Mouse (Mus musculus) megakaryocyte, embryonic 14.5 days (primary cell): Measurements from ENCODE around the gene Fabp6. TPM values are rescaled to one million over a fixed set of nuclear protein-coding genes. Genes with fewer than 3 reads are reported as not detected.

Experiments
- H3K27me3 ChIP-seq: replicated peaks from 2 replicates; pipeline ENCODE3; 2012; ENCODE audit warnings: inconsistent platforms
- H3K36me3 ChIP-seq: replicated peaks from 2 replicates; pipeline ENCODE3; 2012; ENCODE audit warnings: low read length, inconsistent platforms, mixed read lengths
- H3K4me1 ChIP-seq: 2 replicates; pipeline ENCODE4 v1.6.1; 2012; ENCODE audit warnings: inconsistent platforms
- H3K4me3 ChIP-seq: replicated peaks from 2 replicates; pipeline ENCODE3; 2012; ENCODE audit warnings: moderate library complexity, mild to moderate bottlenecking, inconsistent platforms
- H3K9me3 ChIP-seq: 2 replicates; pipeline ENCODE4 v1.6.1; 2012; ENCODE audit warnings: inconsistent platforms
- FLI1 ChIP-seq: IDR thresholded peaks from 2 replicates; pipeline ENCODE4 v1.6.1; 2012; ENCODE audit warnings: low read length, inconsistent platforms, mixed read lengths
- GATA1 ChIP-seq: IDR thresholded peaks from 3 replicates; pipeline ENCODE4 v1.6.1; 2012; ENCODE audit warnings: mixed read lengths, low read length, inconsistent platforms, borderline replicate concordance
- polyA plus RNA-seq: library from polyadenylated mRNA; stranded (reverse); fragments of >175 nt; gene quantifications from 2 replicates; pipeline ENCODE4 v1.2.3, GENCODE M21; 2012; ENCODE audit warnings: low replicate concordance; ENCODE audit not compliant: insufficient read depth

Fabp6 gene
- polyA plus RNA-seq, 1 experiment: not detected

- no peaks in the 10 kb centered on the region for H3K27me3 ChIP-seq
- no peaks in the 10 kb centered on the region for H3K9me3 ChIP-seq
- no peak overlapping the region for H3K4me3 ChIP-seq
- peaks cover 59% of the 10 kb centered on the region for H3K36me3 ChIP-seq
- TF ChIP-seq FLI1 (no peak), GATA1 (no peak)
- peaks cover 84% of the 10 kb centered on the region for H3K4me1 ChIP-seq
These were observed 51.6 kb downstream of the Fabp6 start for GRCm38 (mm10) chr11:43549701-43550100.

- peaks cover 84% of the 10 kb centered on the region for H3K4me1 ChIP-seq
- no peak overlapping the region for H3K4me3 ChIP-seq
- H3K27me3 ChIP-seq: no peaks in the 10 kb centered on the region
- peaks cover 50% of the 10 kb centered on the region for H3K36me3 ChIP-seq
- TF ChIP-seq GATA1 (no peak), FLI1 (no peak)
- H3K9me3 ChIP-seq: no peaks in the 10 kb centered on the region
These were observed 52.5 kb downstream of the Fabp6 start for GRCm38 (mm10) chr11:43548657-43549435.

GRCm38 (mm10) chr11:43548148-43548547 lies 53.2 kb downstream of the Fabp6 start:
- Histone ChIP-seq H3K4me1 (peaks cover 90% of the 10 kb centered on the region), H3K4me3 (no peak overlapping the region), H3K9me3 (no peaks in the 10 kb centered on the region), H3K27me3 (no peaks in the 10 kb centered on the region), H3K36me3 (peaks cover 51% of the 10 kb centered on the region)
- TF ChIP-seq GATA1 (no peak), FLI1 (no peak)

DNA sequence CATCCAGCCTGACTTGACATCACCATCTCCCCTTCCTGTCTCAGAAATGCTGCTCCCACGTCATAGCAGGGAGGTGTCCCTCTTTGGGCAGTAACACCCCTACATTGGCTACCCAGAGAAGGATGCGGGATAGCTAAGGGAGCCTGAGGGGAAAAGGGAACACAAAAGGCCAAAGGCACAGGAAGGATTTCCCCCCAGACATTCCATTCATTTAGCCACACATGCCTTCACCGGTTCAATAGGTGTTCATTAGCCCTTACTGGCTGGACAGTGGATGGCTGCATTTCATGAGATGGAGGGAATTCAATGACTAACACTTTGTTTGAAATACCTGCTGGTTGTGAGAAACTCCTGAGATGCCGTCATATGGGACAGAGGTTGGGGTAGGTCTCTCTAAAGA lies 54.7 kb downstream of the Fabp6 start:
- Histone ChIP-seq H3K4me1 (peaks cover 92% of the 10 kb centered on the region), H3K4me3 (no peak overlapping the region), H3K27me3 (no peaks in the 10 kb centered on the region), H3K9me3 (no peaks in the 10 kb centered on the region), H3K36me3 (peaks cover 59% of the 10 kb centered on the region)
- TF ChIP-seq FLI1 (no peak), GATA1 (no peak)

Other genes with a start within 250 kb of the Fabp6 start
- 2.9 and 24.0 TPM in 2 replicates for gene Pttg1, start 175.3 kb downstream of the Fabp6 start, polyA plus RNA-seq
- gene Slu7, start 167.8 kb downstream of the Fabp6 start, polyA plus RNA-seq: 2.2 and 7.3 TPM in 2 replicates
- gene C1qtnf2, start 127.3 kb downstream of the Fabp6 start, polyA plus RNA-seq: not detected in 2 replicates
- gene Ccnjl, start 72.8 kb downstream of the Fabp6 start, polyA plus RNA-seq: 13.9 and 46.5 TPM in 2 replicates
- gene 4933415A04Rik, start 14.5 kb downstream of the Fabp6 start, polyA plus RNA-seq: 0.65 TPM in 1 of 2 replicates, not detected in the other
- gene Pwwp2a, start 80.5 kb upstream of the Fabp6 start, polyA plus RNA-seq: 2.3 and 12.6 TPM in 2 replicates
- gene Ttc1, start 146.5 kb upstream of the Fabp6 start, polyA plus RNA-seq: 19.9 TPM in 1 of 2 replicates, not detected in the other